Mouse (Mus musculus) forebrain, embryonic 12.5 days (tissue): Measurements from ENCODE around the gene Dicer1. TPM values are rescaled to one million over a fixed set of nuclear protein-coding genes. Genes with fewer than 3 reads are reported as not detected.
"Not testable (repeated sequence)": the region's sequence is repeated elsewhere in the genome, so short reads cannot be mapped to it uniquely, and the experiment has no call there.

Experiments used
- ATAC-seq: fragments of 200-750 bp; cut with Nextera tagmentation; 2 replicates; pipeline ENCODE4 v1.8.0; 2017; ENCODE audit warnings: moderate TSS enrichment; ENCODE audit not compliant: low FRiP score
- H3K27ac ChIP-seq: fragments of 300-500 bp; sonication (generic); 2 replicates; pipeline ENCODE4 v1.5.1; 2016; ENCODE audit warnings: mild to moderate bottlenecking
- H3K27me3 ChIP-seq: fragments of 300-500 bp; sonication (generic); 2 replicates; pipeline ENCODE4 v1.6.1; 2016; ENCODE audit warnings: mild to moderate bottlenecking
- H3K36me3 ChIP-seq: fragments of 300-500 bp; sonication (generic); replicated peaks from 2 replicates; pipeline ENCODE4 v1.6.1; 2016; ENCODE audit warnings: mild to moderate bottlenecking
- H3K4me1 ChIP-seq: fragments of 300-500 bp; sonication (generic); 2 replicates; pipeline ENCODE4 v1.6.1; 2016
- H3K4me2 ChIP-seq: fragments of 300-500 bp; sonication (generic); 2 replicates; pipeline ENCODE4 v1.6.1; 2016; ENCODE audit warnings: mild to moderate bottlenecking, moderate library complexity
- H3K4me3 ChIP-seq: fragments of 300-500 bp; sonication (generic); replicated peaks from 2 replicates; pipeline ENCODE4 v1.5.1; 2016; ENCODE audit warnings: mild to moderate bottlenecking
- H3K9ac ChIP-seq: fragments of 300-500 bp; sonication (generic); 2 replicates; pipeline ENCODE4 v1.6.1; 2016; ENCODE audit warnings: mild to moderate bottlenecking
- H3K9me3 ChIP-seq: fragments of 300-500 bp; sonication (generic); 2 replicates; pipeline ENCODE4 v1.6.1; 2016
- WGBS: fragments of 180-500 bp; shearing (Covaris S2); methylation state at CpG from one replicate; pipeline ENCODE4 v1.1.7; 2016; 5-methylcytosine and 5-hydroxymethylcytosine counted together
- polyA plus RNA-seq: library from polyadenylated mRNA; unstranded; fragments of >200 nt; fragmentation: Nextera tagmentation; extraction: Ambion mirVana; gene quantifications from 2 replicates; pipeline ENCODE4 v1.2.1, GENCODE M21; 2016

Gene Dicer1
- polyA plus RNA-seq, 1 experiment from 2014 or later, result 66.4 TPM

GRCm38 (mm10) chr12:104738446-104738845, 13.3 kb downstream of the Dicer1 start:
- H3K27ac ChIP-seq, result no peak overlapping the region
- WGBS, result 50% methylated on average over 9 of the region's 9 CpGs
- no peaks in the 10 kb centered on the region for H3K9me3 ChIP-seq
- no peaks in the 10 kb centered on the region for H3K36me3 ChIP-seq
- no peak overlapping the region for H3K9ac ChIP-seq
- H3K4me3 ChIP-seq, result no peak overlapping the region
- no peaks in the 10 kb centered on the region for H3K27me3 ChIP-seq
- no peak overlapping the region for H3K4me2 ChIP-seq
- peaks cover 78% of the 10 kb centered on the region for H3K4me1 ChIP-seq
- ATAC-seq, result peak; percentile 34; the same call in 1 of the 2 replicates

GRCm38 (mm10) chr12:104737666-104738065, 14.1 kb downstream of the Dicer1 start:
- no peak overlapping the region for H3K4me3 ChIP-seq
- no peak for ATAC-seq
- H3K27ac ChIP-seq, result 0 out of 2 replicates have a peak overlapping the region, but pooled peaks have one; percentile 10
- H3K36me3 ChIP-seq, result 0 out of 2 replicates have a peak, but pooled peaks cover 2% of the 10 kb centered on the region
- H3K9ac ChIP-seq, result no peak overlapping the region
- no peaks in the 10 kb centered on the region for H3K9me3 ChIP-seq
- peaks cover 78% of the 10 kb centered on the region for H3K4me1 ChIP-seq
- no peak overlapping the region for H3K4me2 ChIP-seq
- H3K27me3 ChIP-seq, result no peaks in the 10 kb centered on the region
- 71% methylated on average over 10 of the region's 10 CpGs for WGBS

GRCm38 (mm10) chr12:104735993-104736395, 15.8 kb downstream of the Dicer1 start:
- H3K36me3 ChIP-seq, result peaks cover 6% of the 10 kb centered on the region; the same call in 1 of the 2 replicates
- H3K4me2 ChIP-seq, result no peak overlapping the region
- H3K4me3 ChIP-seq, result no peak overlapping the region
- 16% methylated on average over 3 of the region's 3 CpGs for WGBS
- no peak overlapping the region for H3K27ac ChIP-seq
- no peaks in the 10 kb centered on the region for H3K9me3 ChIP-seq
- H3K4me1 ChIP-seq, result peaks cover 80% of the 10 kb centered on the region
- H3K27me3 ChIP-seq, result no peaks in the 10 kb centered on the region
- no peak overlapping the region for H3K9ac ChIP-seq
- no peak for ATAC-seq

GRCm38 (mm10) chr12:104733165-104733564, 18.6 kb downstream of the Dicer1 start:
- Histone ChIP-seq H3K9me3 (no peaks in the 10 kb centered on the region), H3K27me3 (no peaks in the 10 kb centered on the region), H3K4me2 (no peak overlapping the region), H3K4me1 (peaks cover 60% of the 10 kb centered on the region), H3K36me3 (peaks cover 32% of the 10 kb centered on the region), H3K4me3 (no peak overlapping the region), H3K9ac (no peak overlapping the region), H3K27ac (no peak overlapping the region)
- ATAC-seq, result no peak

- Histone ChIP-seq H3K36me3 (peaks cover 46% of the 10 kb centered on the region), H3K27me3 (no peaks in the 10 kb centered on the region), H3K4me1 (peaks cover 49% of the 10 kb centered on the region), H3K4me2 (0 out of 2 replicates have a peak overlapping the region, but pooled peaks have one; percentile 1), H3K9ac (no peak overlapping the region), H3K27ac (peak overlapping the region; percentile 37), H3K9me3 (no peaks in the 10 kb centered on the region), H3K4me3 (no peak overlapping the region)
- ATAC-seq, result peak; percentile 69
- 6% methylated on average over 3 of the region's 3 CpGs for WGBS
Observed at GRCm38 (mm10) chr12:104731782-104732181, 20.0 kb downstream of the Dicer1 start.

- peaks cover 77% of the 10 kb centered on the region for H3K36me3 ChIP-seq
- ATAC-seq, H3K4me3 ChIP-seq, H3K27me3 ChIP-seq, H3K9me3 ChIP-seq, H3K4me2 ChIP-seq, H3K4me1 ChIP-seq, H3K27ac ChIP-seq, H3K9ac ChIP-seq: not testable (repeated sequence)
- WGBS, result 91% methylated on average over 2 of the region's 2 CpGs
Observed at GRCm38 (mm10) chr12:104726436-104726835, 25.3 kb downstream of the Dicer1 start.

GRCm38 (mm10) chr12:104722056-104722455, 29.7 kb downstream of the Dicer1 start:
- H3K27ac ChIP-seq, result no peak overlapping the region
- no peak overlapping the region for H3K9ac ChIP-seq
- H3K4me3 ChIP-seq, result no peak overlapping the region
- no peak for ATAC-seq
- no peaks in the 10 kb centered on the region for H3K4me1 ChIP-seq
- 95% methylated on average over 10 of the region's 10 CpGs for WGBS
- H3K9me3 ChIP-seq, result no peaks in the 10 kb centered on the region
- no peaks in the 10 kb centered on the region for H3K27me3 ChIP-seq
- H3K36me3 ChIP-seq, result peaks cover 60% of the 10 kb centered on the region
- no peak overlapping the region for H3K4me2 ChIP-seq

GRCm38 (mm10) chr12:104721011-104721410, 30.7 kb downstream of the Dicer1 start:
- Histone ChIP-seq H3K4me3 (no peak overlapping the region), H3K9ac (no peak overlapping the region), H3K4me2 (no peak overlapping the region), H3K36me3 (peaks cover 59% of the 10 kb centered on the region), H3K27me3 (no peaks in the 10 kb centered on the region), H3K27ac (no peak overlapping the region), H3K9me3 (no peaks in the 10 kb centered on the region), H3K4me1 (no peaks in the 10 kb centered on the region)
- ATAC-seq, result no peak
- WGBS, result 90% methylated on average over 3 of the region's 3 CpGs

GRCm38 (mm10) chr12:104718956-104719355, 32.8 kb downstream of the Dicer1 start:
- no peaks in the 10 kb centered on the region for H3K27me3 ChIP-seq
- no peaks in the 10 kb centered on the region for H3K9me3 ChIP-seq
- peaks cover 61% of the 10 kb centered on the region for H3K36me3 ChIP-seq
- no peaks in the 10 kb centered on the region for H3K4me1 ChIP-seq
- no peak overlapping the region for H3K9ac ChIP-seq
- 79% methylated on average over 5 of the region's 5 CpGs for WGBS
- H3K27ac ChIP-seq, result no peak overlapping the region
- ATAC-seq, result no peak
- H3K4me2 ChIP-seq, result no peak overlapping the region
- no peak overlapping the region for H3K4me3 ChIP-seq

GRCm38 (mm10) chr12:104716409-104716808, 35.3 kb downstream of the Dicer1 start:
- Histone ChIP-seq H3K27me3 (no peaks in the 10 kb centered on the region), H3K4me2 (no peak overlapping the region), H3K4me3 (no peak overlapping the region), H3K27ac (no peak overlapping the region), H3K4me1 (no peaks in the 10 kb centered on the region), H3K9me3 (no peaks in the 10 kb centered on the region), H3K36me3 (peaks cover 65% of the 10 kb centered on the region), H3K9ac (no peak overlapping the region)
- 89% methylated on average over 5 of the region's 5 CpGs for WGBS
- no peak for ATAC-seq

GRCm38 (mm10) chr12:104715453-104715852, 36.3 kb downstream of the Dicer1 start:
- Histone ChIP-seq H3K4me3 (no peak overlapping the region), H3K9me3 (no peaks in the 10 kb centered on the region), H3K36me3 (peaks cover 67% of the 10 kb centered on the region), H3K4me2 (no peak overlapping the region), H3K27ac (no peak overlapping the region), H3K4me1 (no peaks in the 10 kb centered on the region), H3K27me3 (no peaks in the 10 kb centered on the region), H3K9ac (no peak overlapping the region)
- no peak for ATAC-seq
- 89% methylated on average over 5 of the region's 5 CpGs for WGBS

GRCm38 (mm10) chr12:104700266-104700665, 51.5 kb downstream of the Dicer1 start:
- H3K9ac ChIP-seq, result no peak overlapping the region
- peaks cover 85% of the 10 kb centered on the region for H3K36me3 ChIP-seq
- H3K9me3 ChIP-seq, result no peaks in the 10 kb centered on the region
- no peak overlapping the region for H3K27ac ChIP-seq
- 0 out of 2 replicates have a peak, but pooled peaks cover 5% of the 10 kb centered on the region for H3K4me1 ChIP-seq
- ATAC-seq, result no peak
- no peak overlapping the region for H3K4me2 ChIP-seq
- no peaks in the 10 kb centered on the region for H3K27me3 ChIP-seq
- WGBS, result 69% methylated on average over 7 of the region's 7 CpGs
- no peak overlapping the region for H3K4me3 ChIP-seq

- Histone ChIP-seq H3K36me3 (peaks cover 87% of the 10 kb centered on the region), H3K27me3 (no peaks in the 10 kb centered on the region), H3K4me2 (no peak overlapping the region), H3K9ac (no peak overlapping the region), H3K4me1 (0 out of 2 replicates have a peak, but pooled peaks cover 5% of the 10 kb centered on the region), H3K9me3 (no peaks in the 10 kb centered on the region), H3K27ac (0 out of 2 replicates have a peak overlapping the region, but pooled peaks have one; percentile 5), H3K4me3 (no peak overlapping the region)
- no peak for ATAC-seq
- 55% methylated on average over 8 of the region's 8 CpGs for WGBS
Observed at GRCm38 (mm10) chr12:104699753-104700152, 52.0 kb downstream of the Dicer1 start.
